Comparison of ENCODE assay signal across 18 mouse cellular contexts in genomic region chr9:105834799-105835198, GRCm38 (mm10). TPM values are rescaled to one million over a fixed set of nuclear protein-coding genes. Genes with fewer than 3 reads are reported as not detected.
DNase-seq lines count a peak whose midpoint lies in the region; ATAC-seq and TF ChIP-seq lines count a peak whose summit lies in the region.
"Had no signal": no experiment of that assay in that cellular context is flagged by ENCODE, and none has a peak within 500 bp of the region (broad histone marks: within the 10 kb centered on the region; RNA-seq: fewer than 3 reads in every experiment).

No protein-coding gene starts in this region.

- peak; percentile 40 for DNase-seq in embryo, embryonic 10.5 days (ENCODE audit: low spot score)
- DNase-seq in embryo, embryonic 9.5 days (ENCODE audit: extremely low spot score): no peak
- no peak for DNase-seq in heart, postnatal 4 days
- no peak for DNase-seq in kidney, adult 2 months
- peak; percentile 32 for DNase-seq in midbrain, postnatal 0 days (ENCODE audit: low spot score)
- DNase-seq: adrenal gland, postnatal 10 days; cerebellum, adult 8-10 months; kidney, adult 11 months; layer of hippocampus, adult 9-11 months; right cerebral cortex, postnatal 14 days; thymus, postnatal 4 days had no signal

- TF ChIP-seq CTCF in kidney, adult 2 months (conservative IDR thresholded peaks at IDR 0.05; ENCODE audit: insufficient read depth, insufficient read length, low read depth, low read length): no peak
- TF ChIP-seq CTCF in midbrain, postnatal 0 days (IDR thresholded peaks at IDR 0.05): peak; percentile 64

- H3K27ac ChIP-seq in heart, embryonic 14.5 days (replicated peaks in 1 of 2; ENCODE audit: control insufficient read depth in 1 of 2, insufficient read depth in 1 of 2, low read depth in 2 of 2, low read length in 2 of 2): peak overlapping the region in 1 of 2 experiments; percentile 78; a peak in 2 of 4 replicates
- H3K27ac ChIP-seq in kidney, embryonic 16.5 days (ENCODE audit: low read length): no peak overlapping the region
- no peak overlapping the region for H3K27ac ChIP-seq in kidney, adult 2 months (ENCODE audit: insufficient read depth, low read depth, low read length)
- H3K27ac ChIP-seq in midbrain, postnatal 0 days (ENCODE audit: low read depth, low read length): no peak overlapping the region
- H3K27ac ChIP-seq in midbrain, embryonic 15.5 days: no peak overlapping the region
- H3K27ac ChIP-seq: hindbrain, embryonic 13.5 days; liver, embryonic 15.5 days; macrophage; midbrain, embryonic 12.5 days had no signal

- H3K27me3 ChIP-seq in heart, embryonic 14.5 days (ENCODE audit: control insufficient read depth, insufficient read depth, low read length): no peaks in the 10 kb centered on the region
- H3K27me3 ChIP-seq in kidney, embryonic 16.5 days (ENCODE audit: insufficient read depth, low read length): no peaks in the 10 kb centered on the region
- H3K27me3 ChIP-seq in kidney, adult 2 months (replicated peaks; ENCODE audit: control insufficient read depth, insufficient read depth, low read length): no peaks in the 10 kb centered on the region
- H3K27me3 ChIP-seq in midbrain, postnatal 0 days (ENCODE audit: insufficient read depth, low read length): no peaks in the 10 kb centered on the region
- no peaks in the 10 kb centered on the region for H3K27me3 ChIP-seq in midbrain, embryonic 15.5 days (replicated peaks)
- H3K27me3 ChIP-seq: hindbrain, embryonic 13.5 days; liver, embryonic 15.5 days; midbrain, embryonic 12.5 days had no signal

- H3K4me1 ChIP-seq in heart, embryonic 14.5 days (ENCODE audit: control insufficient read depth in 2 of 2, insufficient read depth in 2 of 2, low read length in 2 of 2): peaks cover 13 to 20% of the 10 kb centered on the region in 2 experiments
- H3K4me1 ChIP-seq in kidney, embryonic 16.5 days (ENCODE audit: insufficient read depth, low read length): peaks cover 8% of the 10 kb centered on the region
- H3K4me1 ChIP-seq in kidney, adult 2 months (ENCODE audit: control insufficient read depth, insufficient read depth, low read length): no peaks in the 10 kb centered on the region
- H3K4me1 ChIP-seq in midbrain, postnatal 0 days (ENCODE audit: insufficient read depth, low read length): no peaks in the 10 kb centered on the region
- no peaks in the 10 kb centered on the region for H3K4me1 ChIP-seq in midbrain, embryonic 15.5 days
- H3K4me1 ChIP-seq: hindbrain, embryonic 13.5 days; liver, embryonic 15.5 days; midbrain, embryonic 12.5 days had no signal

- H3K4me2 ChIP-seq in heart, embryonic 14.5 days (ENCODE audit: low read length): peak overlapping the region; percentile 37; the same call in 1 of the 2 replicates
- peak overlapping the region; percentile 42; the same call in 1 of the 2 replicates for H3K4me2 ChIP-seq in kidney, embryonic 16.5 days (replicated peaks; ENCODE audit: low read depth, low read length)
- H3K4me2 ChIP-seq in midbrain, postnatal 0 days (ENCODE audit: low read depth, low read length, poor library complexity, severe bottlenecking): no peak overlapping the region
- no peak overlapping the region for H3K4me2 ChIP-seq in midbrain, embryonic 15.5 days
- H3K4me2 ChIP-seq: hindbrain, embryonic 13.5 days; liver, embryonic 15.5 days; midbrain, embryonic 12.5 days had no signal

- TF ChIP-seq POLR2A in kidney, adult 2 months (IDR thresholded peaks at IDR 0.05; ENCODE audit: low read depth, low read length): no peak

- WGBS in heart, embryonic 14.5 days: 56% methylated on average over 4 of the region's 4 CpGs
- 7% methylated on average over 4 of the region's 4 CpGs for WGBS in kidney, embryonic 16.5 days
- 13% methylated on average over 4 of the region's 4 CpGs for WGBS in kidney, adult 2 months
- WGBS in midbrain, postnatal 0 days: 50% methylated on average over 4 of the region's 4 CpGs
- WGBS in midbrain, embryonic 15.5 days: 53% methylated on average over 4 of the region's 4 CpGs

- H3K9me3 ChIP-seq in heart, embryonic 14.5 days (ENCODE audit: control insufficient read depth, low read length): no peaks in the 10 kb centered on the region
- no peaks in the 10 kb centered on the region for H3K9me3 ChIP-seq in kidney, embryonic 16.5 days (ENCODE audit: low read length)
- no peaks in the 10 kb centered on the region for H3K9me3 ChIP-seq in midbrain, postnatal 0 days (ENCODE audit: low read length)
- H3K9me3 ChIP-seq in midbrain, embryonic 15.5 days: no peaks in the 10 kb centered on the region
- H3K9me3 ChIP-seq: hindbrain, embryonic 13.5 days; liver, embryonic 15.5 days; midbrain, embryonic 12.5 days had no signal

- H3K4me3 ChIP-seq in heart, embryonic 14.5 days (ENCODE audit: control insufficient read depth in 1 of 2, insufficient read depth in 1 of 2, low read depth in 1 of 2, low read length in 2 of 2): no peak overlapping the region
- H3K4me3 ChIP-seq in kidney, embryonic 16.5 days (ENCODE audit: low read length): no peak overlapping the region
- H3K4me3 ChIP-seq in kidney, adult 2 months (ENCODE audit: insufficient read depth, low read depth, low read length): no peak overlapping the region
- no peak overlapping the region for H3K4me3 ChIP-seq in midbrain, postnatal 0 days (ENCODE audit: low read depth, low read length)
- H3K4me3 ChIP-seq in midbrain, embryonic 15.5 days: no peak overlapping the region
- H3K4me3 ChIP-seq: hindbrain, embryonic 13.5 days; liver, embryonic 15.5 days; midbrain, embryonic 12.5 days had no signal

- ATAC-seq in heart, embryonic 14.5 days (ENCODE audit: insufficient number of reproducible peaks, insufficient read depth, low FRiP score, low read depth): no peak
- ATAC-seq in kidney, embryonic 16.5 days (ENCODE audit: low FRiP score, low TSS enrichment): peak; percentile 72; the same call in 1 of the 2 replicates
- no peak for ATAC-seq in midbrain, postnatal 0 days (ENCODE audit: low FRiP score)
- ATAC-seq in midbrain, embryonic 15.5 days (replicated peaks): no peak

- no peaks in the 10 kb centered on the region for H3K36me3 ChIP-seq in heart, embryonic 14.5 days (ENCODE audit: control insufficient read depth, insufficient read depth, low read length)
- no peaks in the 10 kb centered on the region for H3K36me3 ChIP-seq in kidney, embryonic 16.5 days (ENCODE audit: insufficient read depth, low read length)
- no peaks in the 10 kb centered on the region for H3K36me3 ChIP-seq in kidney, adult 2 months (ENCODE audit: control insufficient read depth, insufficient read depth, low read length)
- no peaks in the 10 kb centered on the region for H3K36me3 ChIP-seq in midbrain, postnatal 0 days (ENCODE audit: insufficient read depth, low read length)
- no peaks in the 10 kb centered on the region for H3K36me3 ChIP-seq in midbrain, embryonic 15.5 days (replicated peaks)
- H3K36me3 ChIP-seq: hindbrain, embryonic 13.5 days; liver, embryonic 15.5 days; midbrain, embryonic 12.5 days had no signal

- H3K9ac ChIP-seq in heart, embryonic 14.5 days (ENCODE audit: low read length): no peak overlapping the region
- H3K9ac ChIP-seq in kidney, embryonic 16.5 days (replicated peaks; ENCODE audit: low read length): no peak overlapping the region
- H3K9ac ChIP-seq in midbrain, postnatal 0 days (replicated peaks; ENCODE audit: low read length, poor library complexity, severe bottlenecking): no peak overlapping the region
- H3K9ac ChIP-seq in midbrain, embryonic 15.5 days: no peak overlapping the region
- H3K9ac ChIP-seq: hindbrain, embryonic 13.5 days; liver, embryonic 15.5 days; midbrain, embryonic 12.5 days had no signal

RNA-seq across cellular contexts. Expression of gene Col6a6, which starts 6.8 kb away (rescaled TPM):
- polyA plus RNA-seq in heart, embryonic 14.5 days (2014; fragmentation: Nextera tagmentation; extraction: Ambion mirVana): 4.2 and 5.3 TPM in 2 replicates
- total RNA-seq in heart, postnatal 4 days (2021): 10 to 100 TPM; 16.6 to 18.3 TPM
- 0.92 and 1.1 TPM in 2 replicates for polyA plus RNA-seq in kidney, embryonic 16.5 days (2015; fragmentation: Nextera tagmentation; extraction: Ambion mirVana)
- polyA plus RNA-seq in kidney, adult 2 months (2012; rRNA removed): 0.19 and 0.28 TPM in 2 replicates
- 0.28 and 0.49 TPM in 2 replicates for total RNA-seq in midbrain, postnatal 0 days (2014; rRNA removed)
- polyA plus RNA-seq in midbrain, postnatal 0 days (2015; fragmentation: Nextera tagmentation; extraction: Ambion mirVana): 0.20 and 0.23 TPM in 2 replicates
- 0.15 and 0.23 TPM in 2 replicates for polyA plus RNA-seq in midbrain, embryonic 15.5 days (2015; fragmentation: Nextera tagmentation; extraction: Ambion mirVana)
- polyA plus RNA-seq: macrophage had no signal

Comparison
In these comparisons a context has a peak if more than half of its experiments do, and no peak if none do; other contexts are left out.
1. DNase-seq: peak in embryo, embryonic 10.5 days (single experiment) and midbrain, postnatal 0 days (single experiment); none in embryo, embryonic 9.5 days (single experiment), heart, postnatal 4 days (single experiment) and kidney, adult 2 months (single experiment).
2. H3K4me2 ChIP-seq: peak in heart, embryonic 14.5 days (single experiment) and kidney, embryonic 16.5 days (single experiment); none in midbrain, postnatal 0 days (single experiment) and midbrain, embryonic 15.5 days (single experiment).